Mouse (Mus musculus): ENCODE measurements around the gene Lin37. TPM values are rescaled to one million over a fixed set of nuclear protein-coding genes. Genes with fewer than 3 reads are reported as not detected.

Lin37 gene
- polyA plus RNA-seq, 1 experiment, result 47.7 TPM

DNA sequence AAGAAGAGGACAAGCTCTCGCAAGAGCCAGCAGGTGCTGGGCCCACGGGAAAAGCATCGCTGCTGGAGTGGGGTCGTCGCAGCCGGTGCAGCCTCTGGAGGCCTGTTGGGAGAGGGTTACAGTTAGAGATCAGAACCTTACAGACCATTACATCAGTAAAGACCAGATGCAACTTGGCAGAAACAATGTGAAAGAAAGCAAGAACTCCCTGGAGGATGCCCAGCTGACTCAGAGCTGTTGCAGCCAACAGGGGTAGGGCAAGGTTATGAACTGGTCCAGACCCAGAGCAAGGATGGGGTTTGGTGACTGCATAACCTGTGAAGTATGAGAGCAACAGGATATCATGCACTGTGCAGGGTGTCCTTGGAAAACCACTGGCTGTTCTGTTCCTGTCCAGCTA lies 35.2 kb downstream of the Lin37 start:
- H3K4me3 ChIP-seq (replicated peaks; ENCODE audit: control insufficient read depth, low read depth, low read length), result no peak overlapping the region
- no peaks in the 10 kb centered on the region for H3K4me1 ChIP-seq (ENCODE audit: control insufficient read depth, insufficient read depth, low read length)
- 74% methylated on average over 6 of the region's 6 CpGs for WGBS
- TF ChIP-seq CTCF (IDR thresholded peaks at IDR 0.05; ENCODE audit: control insufficient read depth, insufficient read depth, low read length), result no peak
- no peak for TF ChIP-seq POLR2A (IDR thresholded peaks at IDR 0.05; ENCODE audit: borderline replicate concordance, control insufficient read depth, low read depth, low read length)
- no peak overlapping the region for H3K27ac ChIP-seq (ENCODE audit: control insufficient read depth, insufficient read depth, low read depth, low read length, poor library complexity)

DNA sequence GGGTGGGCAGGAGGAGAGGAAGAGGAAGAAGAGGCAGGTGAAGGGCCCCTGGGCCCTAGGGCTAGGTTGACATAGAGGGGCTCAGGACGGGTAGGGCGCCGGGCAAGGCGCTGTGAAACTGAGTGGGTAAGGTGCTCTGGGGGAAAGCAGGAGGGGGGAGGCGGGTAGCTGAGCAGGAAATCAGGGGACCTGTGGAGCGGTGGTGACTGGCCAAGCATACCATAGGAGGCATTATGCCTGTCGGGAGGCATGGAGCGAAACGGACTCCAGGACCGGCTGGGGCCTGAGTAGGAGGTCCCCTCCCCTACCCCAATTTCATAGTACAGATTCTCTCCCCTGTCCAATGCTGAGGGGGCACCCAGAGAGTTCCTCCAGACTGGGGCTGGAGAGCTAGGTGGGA lies 36.8 kb downstream of the Lin37 start:
- H3K4me1 ChIP-seq (ENCODE audit: control insufficient read depth, insufficient read depth, low read length), result no peaks in the 10 kb centered on the region
- WGBS, result 90% methylated on average over 10 of the region's 10 CpGs
- H3K27ac ChIP-seq (ENCODE audit: control insufficient read depth, insufficient read depth, low read depth, low read length, poor library complexity), result no peak overlapping the region
- TF ChIP-seq CTCF (IDR thresholded peaks at IDR 0.05; ENCODE audit: control insufficient read depth, insufficient read depth, low read length), result no peak
- TF ChIP-seq POLR2A (IDR thresholded peaks at IDR 0.05; ENCODE audit: borderline replicate concordance, control insufficient read depth, low read depth, low read length), result no peak
- no peak overlapping the region for H3K4me3 ChIP-seq (replicated peaks; ENCODE audit: control insufficient read depth, low read depth, low read length)

DNA sequence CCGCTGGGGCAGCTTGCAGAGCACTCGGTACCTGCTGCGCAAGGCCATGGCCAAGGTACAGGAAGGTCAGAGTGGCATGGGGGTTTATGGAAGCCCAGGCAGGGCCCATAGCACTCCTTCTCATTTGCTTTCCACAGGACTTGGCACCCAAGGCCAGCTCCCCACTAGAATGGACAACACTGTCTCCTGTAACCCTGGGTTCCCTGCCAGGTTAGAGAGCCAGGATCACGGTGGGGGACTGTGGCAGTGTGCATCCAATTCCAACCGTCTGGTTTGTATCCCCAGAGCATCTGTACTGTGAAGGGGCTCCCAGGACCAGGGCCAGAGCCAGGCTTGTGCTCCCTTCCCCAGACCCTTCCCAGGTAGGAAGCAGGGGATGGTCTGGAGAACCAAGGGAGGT lies 38.8 kb downstream of the Lin37 start:
- Histone ChIP-seq H3K27ac (ENCODE audit: control insufficient read depth, insufficient read depth, low read depth, low read length, poor library complexity) (no peak overlapping the region), H3K4me3 (replicated peaks; ENCODE audit: control insufficient read depth, low read depth, low read length) (no peak overlapping the region), H3K4me1 (ENCODE audit: control insufficient read depth, insufficient read depth, low read length) (no peaks in the 10 kb centered on the region)
- 84% methylated on average over 5 of the region's 5 CpGs for WGBS
- TF ChIP-seq POLR2A (IDR thresholded peaks at IDR 0.05; ENCODE audit: borderline replicate concordance, control insufficient read depth, low read depth, low read length) (no peak), CTCF (IDR thresholded peaks at IDR 0.05; ENCODE audit: control insufficient read depth, insufficient read depth, low read length) (no peak)

DNA sequence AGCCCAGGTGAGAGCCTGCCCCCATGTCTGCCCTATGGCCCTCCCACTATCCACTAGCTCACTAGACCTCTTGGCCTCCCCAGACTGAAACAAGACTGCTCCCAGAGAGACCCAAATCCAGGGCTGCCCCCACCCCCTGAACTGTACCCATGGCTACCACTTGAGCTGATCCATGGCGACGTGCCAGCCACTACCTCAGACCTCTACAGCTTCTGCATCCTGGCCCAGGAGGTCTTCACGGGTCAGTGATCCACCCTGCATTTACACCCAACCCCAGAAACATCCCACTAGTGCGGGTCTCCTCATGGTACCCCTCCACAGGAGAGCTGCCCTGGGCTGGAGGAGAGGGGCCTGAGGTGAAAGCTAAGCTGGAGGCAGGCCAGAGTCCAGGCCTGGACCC lies 39.2 kb downstream of the Lin37 start:
- Histone ChIP-seq H3K27ac (ENCODE audit: control insufficient read depth, insufficient read depth, low read depth, low read length, poor library complexity) (no peak overlapping the region), H3K4me3 (replicated peaks; ENCODE audit: control insufficient read depth, low read depth, low read length) (no peak overlapping the region), H3K4me1 (ENCODE audit: control insufficient read depth, insufficient read depth, low read length) (no peaks in the 10 kb centered on the region)
- WGBS, result 80% methylated on average over 4 of the region's 4 CpGs
- TF ChIP-seq CTCF (IDR thresholded peaks at IDR 0.05; ENCODE audit: control insufficient read depth, insufficient read depth, low read length) (no peak), POLR2A (IDR thresholded peaks at IDR 0.05; ENCODE audit: borderline replicate concordance, control insufficient read depth, low read depth, low read length) (no peak)

DNA sequence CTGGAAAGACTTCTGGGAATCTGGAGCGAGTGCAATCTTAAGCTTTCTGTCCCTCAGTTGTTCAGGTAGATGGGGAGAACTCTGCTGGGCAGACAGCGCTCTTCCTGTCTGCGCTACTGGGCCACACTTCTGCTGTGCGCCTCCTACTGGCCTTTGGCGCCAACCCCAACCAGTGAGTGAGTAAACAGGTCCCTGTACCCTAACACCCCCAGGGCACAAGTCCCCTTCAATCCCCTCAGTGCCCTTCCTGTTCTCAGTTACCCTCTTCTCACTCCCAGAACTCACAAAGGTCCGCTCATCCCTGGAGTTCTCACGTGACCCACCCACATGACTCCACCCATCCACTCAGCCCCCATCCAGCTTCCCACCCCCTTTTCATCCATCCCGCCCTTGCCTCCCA lies 41.3 kb downstream of the Lin37 start:
- WGBS, result 45% methylated on average over 8 of the region's 8 CpGs

DNA sequence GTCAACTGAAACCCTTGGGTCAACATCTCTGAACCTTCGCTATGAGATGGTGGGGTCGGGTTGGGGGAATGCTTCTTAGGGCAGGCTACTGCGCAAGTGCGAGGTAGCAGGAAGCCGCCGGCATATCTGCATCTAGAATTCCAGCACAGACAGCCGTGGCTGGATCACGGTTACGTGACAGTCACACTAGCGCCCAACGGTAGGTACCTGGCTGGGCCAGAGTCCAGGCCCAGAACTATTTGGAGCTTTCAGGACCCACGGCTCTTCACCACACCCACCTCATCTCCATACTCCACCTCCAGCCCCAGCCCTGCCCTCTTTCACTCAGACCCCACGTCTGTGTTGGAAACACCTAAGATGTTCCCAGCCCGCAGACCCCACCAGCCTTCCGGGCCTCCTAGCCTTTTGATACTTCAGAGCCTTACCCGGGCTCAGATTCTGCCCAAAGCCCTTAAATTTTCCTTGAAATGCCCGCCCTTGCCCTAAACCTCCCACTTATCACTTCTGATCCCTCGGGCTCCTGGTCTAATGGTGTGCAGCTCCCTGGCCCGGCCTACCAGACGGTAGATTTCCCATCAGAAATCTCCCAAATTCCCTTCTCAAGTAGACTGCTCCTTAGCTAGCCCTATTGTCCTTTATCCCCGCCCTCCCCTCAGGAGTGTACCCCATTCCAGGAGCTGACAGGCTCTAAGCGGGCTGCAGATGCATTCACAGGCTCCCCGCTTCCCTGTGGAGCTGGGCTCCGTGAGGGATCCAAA lies 44.5 kb downstream of the Lin37 start:
- H3K4me3 ChIP-seq (replicated peaks; ENCODE audit: control insufficient read depth, low read depth, low read length), result no peak overlapping the region
- TF ChIP-seq POLR2A (IDR thresholded peaks at IDR 0.05; ENCODE audit: borderline replicate concordance, control insufficient read depth, low read depth, low read length) (no peak), CTCF (IDR thresholded peaks at IDR 0.05; ENCODE audit: control insufficient read depth, insufficient read depth, low read length) (no peak)
- no peaks in the 10 kb centered on the region for H3K4me1 ChIP-seq (ENCODE audit: control insufficient read depth, insufficient read depth, low read length)
- no peak overlapping the region for H3K27ac ChIP-seq (ENCODE audit: control insufficient read depth, insufficient read depth, low read depth, low read length, poor library complexity)
- WGBS, result 64% methylated on average over 24 of the region's 24 CpGs

More for the DNA sequence above, 41.3 kb downstream of the Lin37 start:
- Histone ChIP-seq H3K4me1 (ENCODE audit: control insufficient read depth, insufficient read depth, low read length) (no peaks in the 10 kb centered on the region), H3K4me3 (replicated peaks; ENCODE audit: control insufficient read depth, low read depth, low read length) (no peak overlapping the region), H3K27ac (ENCODE audit: control insufficient read depth, insufficient read depth, low read depth, low read length, poor library complexity) (no peak overlapping the region)
- no peak for TF ChIP-seq CTCF (IDR thresholded peaks at IDR 0.05; ENCODE audit: control insufficient read depth, insufficient read depth, low read length)
- no peak for TF ChIP-seq POLR2A (IDR thresholded peaks at IDR 0.05; ENCODE audit: borderline replicate concordance, control insufficient read depth, low read depth, low read length)

DNA sequence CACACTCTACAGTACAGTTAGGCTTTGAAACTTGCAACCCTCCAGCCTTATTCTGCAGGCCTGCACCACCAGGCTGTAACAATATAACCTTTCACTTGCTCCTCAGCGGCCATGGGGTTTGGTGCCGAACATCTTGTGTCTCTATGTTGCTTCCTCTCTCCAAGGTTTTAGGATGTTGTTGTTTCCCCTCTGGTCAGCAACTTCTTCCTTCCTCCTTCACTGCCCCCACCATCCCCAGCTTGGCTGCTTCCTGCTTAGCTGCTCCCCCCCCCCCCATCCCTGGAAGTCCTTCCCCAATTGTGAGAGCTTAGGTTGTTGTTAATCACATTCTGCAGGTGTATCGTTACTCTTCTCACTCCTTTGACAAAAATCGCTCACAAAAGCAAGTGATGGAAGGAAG lies 51.6 kb downstream of the Lin37 start:
- 19% methylated on average over 4 of the region's 4 CpGs for WGBS
- no peak for TF ChIP-seq POLR2A (IDR thresholded peaks at IDR 0.05; ENCODE audit: borderline replicate concordance, control insufficient read depth, low read depth, low read length)
- no peak for TF ChIP-seq CTCF (IDR thresholded peaks at IDR 0.05; ENCODE audit: control insufficient read depth, insufficient read depth, low read length)
- no peak overlapping the region for H3K4me3 ChIP-seq (replicated peaks; ENCODE audit: control insufficient read depth, low read depth, low read length)
- H3K27ac ChIP-seq (ENCODE audit: control insufficient read depth, insufficient read depth, low read depth, low read length, poor library complexity), result no peak overlapping the region
- H3K4me1 ChIP-seq (ENCODE audit: control insufficient read depth, insufficient read depth, low read length), result no peaks in the 10 kb centered on the region; the same call in 1 of the 2 replicates

Other genes with a start within 250 kb of the Lin37 start
- gene Syne4, start 245.0 kb downstream of the Lin37 start, polyA plus RNA-seq (2011; ENCODE audit: insufficient read depth, insufficient read length, low replicate concordance, missing spikeins), result 1.3 and 8.9 TPM in 2 replicates
- gene E130208F15Rik, start 238.1 kb downstream of the Lin37 start, polyA plus RNA-seq (2011; ENCODE audit: insufficient read depth, insufficient read length, low replicate concordance, missing spikeins), result 0.56 TPM in 1 of 2 replicates, not detected in the other
- gene Sdhaf1, start 235.9 kb downstream of the Lin37 start, polyA plus RNA-seq (2011; ENCODE audit: insufficient read depth, insufficient read length, low replicate concordance, missing spikeins), result 6.3 and 10.1 TPM in 2 replicates
- gene Lrfn3, start 197.1 kb downstream of the Lin37 start, polyA plus RNA-seq (2011; ENCODE audit: insufficient read depth, insufficient read length, low replicate concordance, missing spikeins), result 0.45 and 0.70 TPM in 2 replicates
- gene Tyrobp, start 146.1 kb downstream of the Lin37 start, polyA plus RNA-seq (2011; ENCODE audit: insufficient read depth, insufficient read length, low replicate concordance, missing spikeins), result 164 and 433 TPM in 2 replicates
- gene Hcst, start 140.0 kb downstream of the Lin37 start, polyA plus RNA-seq (2011; ENCODE audit: insufficient read depth, insufficient read length, low replicate concordance, missing spikeins), result 47.8 and 107 TPM in 2 replicates
- 12.3 and 34.2 TPM in 2 replicates for gene Nfkbid, start 138.1 kb downstream of the Lin37 start, polyA plus RNA-seq (2011; ENCODE audit: insufficient read depth, insufficient read length, low replicate concordance, missing spikeins)
- gene Aplp1, start 114.3 kb downstream of the Lin37 start, polyA plus RNA-seq (2011; ENCODE audit: insufficient read depth, insufficient read length, low replicate concordance, missing spikeins), result 6.2 TPM in 1 of 2 replicates, not detected in the other
- gene Kirrel2, start 102.1 kb downstream of the Lin37 start, polyA plus RNA-seq (2011; ENCODE audit: insufficient read depth, insufficient read length, low replicate concordance, missing spikeins), result 0.25 and 4.8 TPM in 2 replicates
- gene Nphs1, start 101.5 kb downstream of the Lin37 start, polyA plus RNA-seq (2011; ENCODE audit: insufficient read depth, insufficient read length, low replicate concordance, missing spikeins), result 1.5 TPM in 1 of 2 replicates, not detected in the other
- 1.9 and 3.1 TPM in 2 replicates for gene Prodh2, start 66.2 kb downstream of the Lin37 start, polyA plus RNA-seq (2011; ENCODE audit: insufficient read depth, insufficient read length, low replicate concordance, missing spikeins)
- gene Arhgap33, start 24.8 kb downstream of the Lin37 start, polyA plus RNA-seq (2011; ENCODE audit: insufficient read depth, insufficient read length, low replicate concordance, missing spikeins), result 45.1 and 61.6 TPM in 2 replicates
- 13.1 and 19.0 TPM in 2 replicates for gene Hspb6, start 7.7 kb downstream of the Lin37 start, polyA plus RNA-seq (2011; ENCODE audit: insufficient read depth, insufficient read length, low replicate concordance, missing spikeins)
- gene Proser3, start 7.5 kb downstream of the Lin37 start, polyA plus RNA-seq (2011; ENCODE audit: insufficient read depth, insufficient read length, low replicate concordance, missing spikeins), result 4.2 and 12.8 TPM in 2 replicates
- gene U2af1l4, start 3.5 kb upstream of the Lin37 start, polyA plus RNA-seq (2011; ENCODE audit: insufficient read depth, insufficient read length, low replicate concordance, missing spikeins), result 28.8 and 71.1 TPM in 2 replicates
- gene Gm49396, start 3.5 kb upstream of the Lin37 start, polyA plus RNA-seq (2011; ENCODE audit: insufficient read depth, insufficient read length, low replicate concordance, missing spikeins), result 7.6 and 11.0 TPM in 2 replicates
- gene Psenen, start 3.8 kb upstream of the Lin37 start, polyA plus RNA-seq (2011; ENCODE audit: insufficient read depth, insufficient read length, low replicate concordance, missing spikeins), result 50.7 and 98.9 TPM in 2 replicates
- 11.3 and 15.7 TPM in 2 replicates for gene Igflr1, start 5.6 kb upstream of the Lin37 start, polyA plus RNA-seq (2011; ENCODE audit: insufficient read depth, insufficient read length, low replicate concordance, missing spikeins)
- gene Kmt2b, start 28.9 kb upstream of the Lin37 start, polyA plus RNA-seq (2011; ENCODE audit: insufficient read depth, insufficient read length, low replicate concordance, missing spikeins), result 35.5 and 102 TPM in 2 replicates
- gene Zbtb32, start 39.1 kb upstream of the Lin37 start, polyA plus RNA-seq (2011; ENCODE audit: insufficient read depth, insufficient read length, low replicate concordance, missing spikeins), result 3.1 TPM in 1 of 2 replicates, not detected in the other
- gene Upk1a, start 53.0 kb upstream of the Lin37 start, polyA plus RNA-seq (2011; ENCODE audit: insufficient read depth, insufficient read length, low replicate concordance, missing spikeins), result 1.4 TPM in 1 of 2 replicates, not detected in the other
- 443 and 613 TPM in 2 replicates for gene Cox6b1, start 66.3 kb upstream of the Lin37 start, polyA plus RNA-seq (2011; ENCODE audit: insufficient read depth, insufficient read length, low replicate concordance, missing spikeins)
- gene Etv2, start 76.0 kb upstream of the Lin37 start, polyA plus RNA-seq (2011; ENCODE audit: insufficient read depth, insufficient read length, low replicate concordance, missing spikeins), result not detected in 2 replicates
- 24.9 and 25.2 TPM in 2 replicates for gene Rbm42, start 90.5 kb upstream of the Lin37 start, polyA plus RNA-seq (2011; ENCODE audit: insufficient read depth, insufficient read length, low replicate concordance, missing spikeins)
- gene Haus5, start 105.2 kb upstream of the Lin37 start, polyA plus RNA-seq (2011; ENCODE audit: insufficient read depth, insufficient read length, low replicate concordance, missing spikeins), result 19.5 and 32.1 TPM in 2 replicates
- gene Pmis2, start 111.8 kb upstream of the Lin37 start, polyA plus RNA-seq (2011; ENCODE audit: insufficient read depth, insufficient read length, low replicate concordance, missing spikeins), result not detected in 2 replicates
- gene 2200002J24Rik, start 139.1 kb upstream of the Lin37 start, polyA plus RNA-seq (2011; ENCODE audit: insufficient read depth, insufficient read length, low replicate concordance, missing spikeins), result not detected in 2 replicates
- gene Atp4a, start 152.4 kb upstream of the Lin37 start, polyA plus RNA-seq (2011; ENCODE audit: insufficient read depth, insufficient read length, low replicate concordance, missing spikeins), result 0.95 TPM in 1 of 2 replicates, not detected in the other
- 49.6 and 95.6 TPM in 2 replicates for gene Tmem147, start 169.7 kb upstream of the Lin37 start, polyA plus RNA-seq (2011; ENCODE audit: insufficient read depth, insufficient read length, low replicate concordance, missing spikeins)
- not detected in 2 replicates for gene Gapdhs, start 183.8 kb upstream of the Lin37 start, polyA plus RNA-seq (2011; ENCODE audit: insufficient read depth, insufficient read length, low replicate concordance, missing spikeins)
- 3.5 and 6.4 TPM in 2 replicates for gene Sbsn, start 191.6 kb upstream of the Lin37 start, polyA plus RNA-seq (2011; ENCODE audit: insufficient read depth, insufficient read length, low replicate concordance, missing spikeins)
- 3.1 TPM in 1 of 2 replicates, not detected in the other for gene Dmkn, start 203.9 kb upstream of the Lin37 start, polyA plus RNA-seq (2011; ENCODE audit: insufficient read depth, insufficient read length, low replicate concordance, missing spikeins)
- not detected in 2 replicates for gene Krtdap, start 228.1 kb upstream of the Lin37 start, polyA plus RNA-seq (2011; ENCODE audit: insufficient read depth, insufficient read length, low replicate concordance, missing spikeins)